Mouse (Mus musculus): ENCODE results near the gene Shank3. TPM values are rescaled to one million over a fixed set of nuclear protein-coding genes. Genes with fewer than 3 reads are reported as not detected.

Shank3 gene
- polyA plus RNA-seq, 1 experiment from 2014 or later = 7.9 TPM

GRCm38 (mm10) chr15:89480584-89480983 lies 18.8 kb upstream of the Shank3 start:
- Histone ChIP-seq H3K27ac (no peak overlapping the region), H3K4me2 (no peak overlapping the region), H3K9ac (no peak overlapping the region), H3K4me3 (replicated peaks) (no peak overlapping the region), H3K4me1 (peaks cover 9% of the 10 kb centered on the region), H3K27me3 (peaks cover 16% of the 10 kb centered on the region; the same call in 1 of the 2 replicates), H3K9me3 (no peaks in the 10 kb centered on the region), H3K36me3 (replicated peaks) (no peaks in the 10 kb centered on the region)
- no peak for ATAC-seq (ENCODE audit: low FRiP score)
- WGBS = 88% methylated on average over 8 of the region's 8 CpGs

- no peak overlapping the region for H3K9ac ChIP-seq
- H3K4me2 ChIP-seq = no peak overlapping the region
- no peak overlapping the region for H3K27ac ChIP-seq
- WGBS = 87% methylated on average over 12 of the region's 12 CpGs
- no peaks in the 10 kb centered on the region for H3K9me3 ChIP-seq
- no peaks in the 10 kb centered on the region for H3K36me3 ChIP-seq (replicated peaks)
- ATAC-seq (ENCODE audit: low FRiP score) = no peak
- no peaks in the 10 kb centered on the region for H3K4me1 ChIP-seq
- H3K27me3 ChIP-seq = no peaks in the 10 kb centered on the region
- no peak overlapping the region for H3K4me3 ChIP-seq (replicated peaks)
Observed at GRCm38 (mm10) chr15:89488182-89488581, 11.2 kb upstream of the Shank3 start.

- 59% methylated on average over 14 of the region's 14 CpGs for WGBS
- H3K9me3 ChIP-seq = no peaks in the 10 kb centered on the region
- no peak overlapping the region for H3K4me2 ChIP-seq
- no peak overlapping the region for H3K27ac ChIP-seq
- H3K36me3 ChIP-seq (replicated peaks) = no peaks in the 10 kb centered on the region
- no peak overlapping the region for H3K4me3 ChIP-seq (replicated peaks)
- no peaks in the 10 kb centered on the region for H3K4me1 ChIP-seq
- H3K27me3 ChIP-seq = no peaks in the 10 kb centered on the region
- no peak for ATAC-seq (ENCODE audit: low FRiP score)
- no peak overlapping the region for H3K9ac ChIP-seq
Observed at GRCm38 (mm10) chr15:89488611-89489117, 10.8 kb upstream of the Shank3 start.

GRCm38 (mm10) chr15:89494970-89495369 lies 4.5 kb upstream of the Shank3 start:
- WGBS = 79% methylated on average over 4 of the region's 4 CpGs
- Histone ChIP-seq H3K36me3 (replicated peaks) (no peaks in the 10 kb centered on the region), H3K4me2 (no peak overlapping the region), H3K27ac (no peak overlapping the region), H3K9ac (no peak overlapping the region), H3K4me1 (peaks cover 33% of the 10 kb centered on the region), H3K27me3 (peaks cover 34% of the 10 kb centered on the region), H3K9me3 (no peaks in the 10 kb centered on the region), H3K4me3 (replicated peaks) (no peak overlapping the region)
- ATAC-seq (ENCODE audit: low FRiP score) = no peak

- 14% methylated on average over 4 of the region's 4 CpGs for WGBS
- ATAC-seq (ENCODE audit: low FRiP score) = no peak
- no peak overlapping the region; the same call in 1 of the 2 replicates for H3K27ac ChIP-seq
- no peaks in the 10 kb centered on the region for H3K36me3 ChIP-seq (replicated peaks)
- H3K27me3 ChIP-seq = peaks cover 45% of the 10 kb centered on the region
- H3K9ac ChIP-seq = no peak overlapping the region
- peaks cover 40% of the 10 kb centered on the region for H3K4me1 ChIP-seq
- H3K4me2 ChIP-seq = no peak overlapping the region
- no peaks in the 10 kb centered on the region for H3K9me3 ChIP-seq
- no peak overlapping the region for H3K4me3 ChIP-seq (replicated peaks)
Observed at GRCm38 (mm10) chr15:89496131-89496530, 3.3 kb upstream of the Shank3 start.

GRCm38 (mm10) chr15:89496841-89497240 lies 2.6 kb upstream of the Shank3 start:
- no peaks in the 10 kb centered on the region for H3K9me3 ChIP-seq
- no peak overlapping the region for H3K9ac ChIP-seq
- peaks cover 44% of the 10 kb centered on the region for H3K4me1 ChIP-seq
- H3K4me2 ChIP-seq = no peak overlapping the region
- WGBS = 26% methylated on average over 2 of the region's 2 CpGs
- H3K27me3 ChIP-seq = peaks cover 52% of the 10 kb centered on the region
- no peak overlapping the region for H3K4me3 ChIP-seq (replicated peaks)
- no peaks in the 10 kb centered on the region for H3K36me3 ChIP-seq (replicated peaks)
- ATAC-seq (ENCODE audit: low FRiP score) = no peak
- H3K27ac ChIP-seq = no peak overlapping the region

- Histone ChIP-seq H3K9ac (no peak overlapping the region), H3K9me3 (no peaks in the 10 kb centered on the region), H3K27ac (no peak overlapping the region), H3K36me3 (replicated peaks) (no peaks in the 10 kb centered on the region), H3K4me2 (0 out of 2 replicates have a peak overlapping the region, but pooled peaks have one; percentile 6), H3K27me3 (peaks cover 56% of the 10 kb centered on the region), H3K4me1 (peaks cover 44% of the 10 kb centered on the region), H3K4me3 (replicated peaks) (no peak overlapping the region)
- no peak for ATAC-seq (ENCODE audit: low FRiP score)
- 19% methylated on average over 4 of the region's 4 CpGs for WGBS
Observed at GRCm38 (mm10) chr15:89497391-89498048, 1.9 kb upstream of the Shank3 start.

GRCm38 (mm10) chr15:89498049-89498960 lies 1.1 kb upstream of the Shank3 start:
- H3K4me2 ChIP-seq = peak overlapping the region; percentile 85
- peak overlapping the region; percentile 42; the same call in 1 of the 2 replicates for H3K27ac ChIP-seq
- peaks cover 56% of the 10 kb centered on the region for H3K27me3 ChIP-seq
- peak overlapping the region; percentile 73 for H3K9ac ChIP-seq
- H3K4me3 ChIP-seq (replicated peaks) = peak overlapping the region; percentile 71
- 2% methylated on average over 40 of the region's 41 CpGs for WGBS
- peaks cover 44% of the 10 kb centered on the region for H3K4me1 ChIP-seq
- no peaks in the 10 kb centered on the region for H3K9me3 ChIP-seq
- no peaks in the 10 kb centered on the region for H3K36me3 ChIP-seq (replicated peaks)
- peak; percentile 10; the same call in 1 of the 2 replicates for ATAC-seq (ENCODE audit: low FRiP score)

GRCm38 (mm10) chr15:89499784-89500220 lies 379 bp downstream of the Shank3 start:
- WGBS = 0% methylated on average over 20 of the region's 60 CpGs
- Histone ChIP-seq H3K4me3 (replicated peaks) (peak overlapping the region; percentile 71), H3K36me3 (replicated peaks) (no peaks in the 10 kb centered on the region), H3K9me3 (no peaks in the 10 kb centered on the region), H3K27ac (peak overlapping the region; percentile 72), H3K9ac (peak overlapping the region; percentile 73), H3K4me1 (peaks cover 44% of the 10 kb centered on the region), H3K4me2 (peak overlapping the region; percentile 85), H3K27me3 (peaks cover 56% of the 10 kb centered on the region)
- ATAC-seq (ENCODE audit: low FRiP score) = peak; percentile 85

- under 1% methylated on average over 35 of the region's 35 CpGs for WGBS
- H3K27ac ChIP-seq = peak overlapping the region; percentile 72; the same call in 1 of the 2 replicates
- peak overlapping the region; percentile 73 for H3K9ac ChIP-seq
- ATAC-seq (ENCODE audit: low FRiP score) = peak; percentile 36
- H3K36me3 ChIP-seq (replicated peaks) = no peaks in the 10 kb centered on the region
- no peaks in the 10 kb centered on the region for H3K9me3 ChIP-seq
- peak overlapping the region; percentile 85 for H3K4me2 ChIP-seq
- peaks cover 56% of the 10 kb centered on the region for H3K27me3 ChIP-seq
- H3K4me1 ChIP-seq = peaks cover 44% of the 10 kb centered on the region
- H3K4me3 ChIP-seq (replicated peaks) = peak overlapping the region; percentile 71
Observed at GRCm38 (mm10) chr15:89500221-89500791, 883 bp downstream of the Shank3 start.

- peaks cover 40% of the 10 kb centered on the region for H3K4me1 ChIP-seq
- no peak overlapping the region for H3K9ac ChIP-seq
- H3K4me2 ChIP-seq = no peak overlapping the region
- H3K36me3 ChIP-seq (replicated peaks) = no peaks in the 10 kb centered on the region
- H3K27me3 ChIP-seq = peaks cover 53% of the 10 kb centered on the region
- no peak for ATAC-seq (ENCODE audit: low FRiP score)
- no peaks in the 10 kb centered on the region for H3K9me3 ChIP-seq
- WGBS = 81% methylated on average over 3 of the region's 3 CpGs
- H3K4me3 ChIP-seq (replicated peaks) = no peak overlapping the region
- H3K27ac ChIP-seq = no peak overlapping the region
Observed at GRCm38 (mm10) chr15:89501321-89501720, 1.9 kb downstream of the Shank3 start.

- WGBS = 93% methylated on average over 9 of the region's 9 CpGs
- Histone ChIP-seq H3K9ac (no peak overlapping the region), H3K27me3 (peaks cover 23% of the 10 kb centered on the region), H3K27ac (no peak overlapping the region), H3K9me3 (no peaks in the 10 kb centered on the region), H3K4me3 (replicated peaks) (no peak overlapping the region), H3K4me1 (peaks cover 11% of the 10 kb centered on the region), H3K36me3 (replicated peaks) (no peaks in the 10 kb centered on the region), H3K4me2 (no peak overlapping the region)
- ATAC-seq (ENCODE audit: low FRiP score) = no peak
Observed at GRCm38 (mm10) chr15:89504838-89505237, 5.4 kb downstream of the Shank3 start.

Data from forebrain, embryonic 12.5 days (tissue).